Mouse (Mus musculus): ENCODE results near the gene Olfr714.

- TF ChIP-seq CTCF (IDR thresholded peaks at IDR 0.05) (no peak), POLR2A (IDR thresholded peaks at IDR 0.05; ENCODE audit: insufficient read depth, low read depth, low read length) (no peak), EP300 (IDR thresholded peaks at IDR 0.05; ENCODE audit: insufficient read depth, low read depth, low read length) (no peak)
Measured at GRCm38 (mm10) chr7:107092920-107093319, 22.1 kb downstream of the Olfr714 start, which contains the start of gene Olfr17.
